In the genomic region with DNA sequence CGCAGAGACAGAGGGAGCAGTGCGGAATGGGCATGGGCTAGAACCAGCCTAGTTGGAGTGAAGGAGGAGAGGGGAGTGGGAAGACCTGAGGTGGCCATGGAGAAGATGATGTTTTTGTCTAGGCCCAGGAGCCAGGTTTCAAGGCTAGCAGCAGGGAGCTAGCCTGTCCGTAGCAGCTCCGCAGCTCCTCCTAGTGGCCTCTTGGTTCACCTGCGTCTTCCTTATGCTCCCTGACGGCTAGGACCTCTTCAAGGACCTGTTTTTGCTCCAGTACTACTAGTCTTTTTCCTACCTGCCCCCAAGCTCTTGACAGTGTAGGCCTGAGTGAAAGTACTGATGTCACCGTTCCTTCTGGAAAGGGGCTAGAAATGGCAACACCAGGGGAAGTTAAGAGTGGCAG, we compare ENCODE assay signal across 8 mouse cellular contexts. TPM values are rescaled to one million over a fixed set of nuclear protein-coding genes. Genes with fewer than 3 reads are reported as not detected.
DNase-seq lines count a peak whose midpoint lies in the region; ATAC-seq and TF ChIP-seq lines count a peak whose summit lies in the region.

No protein-coding gene starts in this region.

- TF ChIP-seq CTCF in testis, adult 2 months (IDR thresholded peaks at IDR 0.05; ENCODE audit: control insufficient read depth, insufficient read depth, insufficient replicate concordance, low read depth, low read length): peak; percentile 91; the same call in 1 of the 2 replicates

- H3K4me3 ChIP-seq in liver, embryonic 13.5 days (replicated peaks): no peak overlapping the region
- no peak overlapping the region for H3K4me3 ChIP-seq in neural tube, embryonic 13.5 days
- H3K4me3 ChIP-seq in testis, adult 2 months (ENCODE audit: control insufficient read depth, low read depth, low read length): peak overlapping the region; percentile 39

- peak; percentile 91 for DNase-seq in 3T3-L1 (ENCODE audit: low read depth, low spot score)
- DNase-seq in NIH3T3 (ENCODE audit: low read depth): peak; percentile 94
- DNase-seq in cerebellum, adult 9-11 months: peak; percentile 88
- DNase-seq in frontal cortex, postnatal 14 days (ENCODE audit: low spot score in 2 of 2): peak; percentile 67 to 69
- peak; percentile 67 for DNase-seq in kidney, adult 11 months
- DNase-seq in liver, embryonic 13.5 days: peak; percentile 45

- TF ChIP-seq POLR2A in testis, adult 2 months (IDR thresholded peaks at IDR 0.05; ENCODE audit: control insufficient read depth, low read depth, low read length): no peak

- peak; percentile 21 for ATAC-seq in liver, embryonic 13.5 days (ENCODE audit: low read depth)
- peak; percentile 4; the same call in 1 of the 2 replicates for ATAC-seq in neural tube, embryonic 13.5 days (ENCODE audit: low read depth)

- WGBS in liver, embryonic 13.5 days (ENCODE audit: insufficient replicate concordance): 13% methylated on average over 7 of the region's 7 CpGs
- WGBS in neural tube, embryonic 13.5 days: 9% methylated on average over 7 of the region's 7 CpGs

- peaks cover 5% of the 10 kb centered on the region; the same call in 1 of the 2 replicates for H3K4me1 ChIP-seq in liver, embryonic 13.5 days (replicated peaks)
- H3K4me1 ChIP-seq in neural tube, embryonic 13.5 days (replicated peaks): peaks cover 47% of the 10 kb centered on the region
- H3K4me1 ChIP-seq in testis, adult 2 months (ENCODE audit: control insufficient read depth, insufficient read depth, low read length): peaks cover 25% of the 10 kb centered on the region

- H3K27ac ChIP-seq in liver, embryonic 13.5 days: no peak overlapping the region
- 0 out of 2 replicates have a peak overlapping the region, but pooled peaks have one; percentile 7 for H3K27ac ChIP-seq in neural tube, embryonic 13.5 days (replicated peaks)
- no peak overlapping the region for H3K27ac ChIP-seq in testis, adult 2 months (ENCODE audit: control insufficient read depth, insufficient read depth, low read depth, low read length)

- H3K4me2 ChIP-seq in liver, embryonic 13.5 days: no peak overlapping the region
- H3K4me2 ChIP-seq in neural tube, embryonic 13.5 days: no peak overlapping the region

- no peak overlapping the region for H3K9ac ChIP-seq in liver, embryonic 13.5 days
- 0 out of 2 replicates have a peak overlapping the region, but pooled peaks have one; percentile 35 for H3K9ac ChIP-seq in neural tube, embryonic 13.5 days

- H3K9me3 ChIP-seq in liver, embryonic 13.5 days (replicated peaks): no peaks in the 10 kb centered on the region
- H3K9me3 ChIP-seq in neural tube, embryonic 13.5 days: no peaks in the 10 kb centered on the region

- H3K27me3 ChIP-seq in liver, embryonic 13.5 days: peaks cover 50% of the 10 kb centered on the region
- peaks cover 25% of the 10 kb centered on the region for H3K27me3 ChIP-seq in neural tube, embryonic 13.5 days
- no peaks in the 10 kb centered on the region for H3K27me3 ChIP-seq in testis, adult 2 months (ENCODE audit: control insufficient read depth, insufficient read depth, low read length)

- 0 out of 2 replicates have a peak, but pooled peaks cover 3% of the 10 kb centered on the region for H3K36me3 ChIP-seq in liver, embryonic 13.5 days
- no peaks in the 10 kb centered on the region for H3K36me3 ChIP-seq in neural tube, embryonic 13.5 days
- H3K36me3 ChIP-seq in testis, adult 2 months (ENCODE audit: control insufficient read depth, insufficient read depth, low read length): no peaks in the 10 kb centered on the region; the same call in 1 of the 2 replicates

RNA-seq across cellular contexts. Expression of gene Kcnj9, which starts 4.4 kb away (rescaled TPM):
- 0.05 TPM in 1 of 2 replicates, not detected in the other for polyA plus RNA-seq in liver, embryonic 13.5 days (2015; fragmentation: Nextera tagmentation; extraction: Ambion mirVana)
- 1.5 and 2.1 TPM in 2 replicates for polyA plus RNA-seq in neural tube, embryonic 13.5 days (2015; fragmentation: Nextera tagmentation; extraction: Ambion mirVana)
- 40.4 and 41.2 TPM in 2 replicates for polyA plus RNA-seq in testis, adult 2 months (2012; rRNA removed)

RNA-seq across cellular contexts. Expression of gene Kcnj10, which starts 16.3 kb away (rescaled TPM):
- polyA plus RNA-seq in liver, embryonic 13.5 days (2015; fragmentation: Nextera tagmentation; extraction: Ambion mirVana): 0.03 and 0.07 TPM in 2 replicates
- 1.9 and 2.0 TPM in 2 replicates for polyA plus RNA-seq in neural tube, embryonic 13.5 days (2015; fragmentation: Nextera tagmentation; extraction: Ambion mirVana)
- 0.06 TPM in 2 replicates for polyA plus RNA-seq in testis, adult 2 months (2012; rRNA removed)

RNA-seq across cellular contexts. Expression of gene Atp1a2, which starts 26.9 kb away (rescaled TPM):
- 0.25 and 0.32 TPM in 2 replicates for polyA plus RNA-seq in liver, embryonic 13.5 days (2015; fragmentation: Nextera tagmentation; extraction: Ambion mirVana)
- 38.6 and 40.0 TPM in 2 replicates for polyA plus RNA-seq in neural tube, embryonic 13.5 days (2015; fragmentation: Nextera tagmentation; extraction: Ambion mirVana)
- 12.4 and 17.3 TPM in 2 replicates for polyA plus RNA-seq in testis, adult 2 months (2012; rRNA removed)

RNA-seq across cellular contexts. Expression of gene Pigm, which starts 51.6 kb away (rescaled TPM):
- polyA plus RNA-seq in liver, embryonic 13.5 days (2015; fragmentation: Nextera tagmentation; extraction: Ambion mirVana): 2.4 and 2.7 TPM in 2 replicates
- 5.1 and 5.7 TPM in 2 replicates for polyA plus RNA-seq in neural tube, embryonic 13.5 days (2015; fragmentation: Nextera tagmentation; extraction: Ambion mirVana)
- polyA plus RNA-seq in testis, adult 2 months (2012; rRNA removed): 3.8 and 4.0 TPM in 2 replicates

Comparison
In these comparisons a context has a peak if more than half of its experiments do, and no peak if none do; other contexts are left out.
1. RNA of gene Kcnj9, which starts 4.4 kb away (polyA plus RNA-seq): 40.4 to 41.2 TPM in testis, adult 2 months; 1.5 to 2.1 TPM in neural tube, embryonic 13.5 days and 0.05 TPM in liver, embryonic 13.5 days; every median in the first group is over 10 times any median in the second.
2. RNA of gene Atp1a2, which starts 26.9 kb away (polyA plus RNA-seq): 38.6 to 40.0 TPM in neural tube, embryonic 13.5 days and 12.4 to 17.3 TPM in testis, adult 2 months; 0.25 to 0.32 TPM in liver, embryonic 13.5 days; every median in the first group is over 10 times any median in the second.
3. Peak in every context shown above with its lines, with median percentiles within 50 percentile points of each other: DNase-seq.